Mouse (Mus musculus) testis, adult 2 months (tissue): ENCODE data around the gene Tspo.

ENCODE experiments used
- CTCF ChIP-seq: fragments of 200-500 bp; IDR thresholded peaks from 2 replicates; pipeline ENCODE4 v1.5.1; 2012; ENCODE audit warnings: low read depth, mild to moderate bottlenecking, inconsistent platforms, low read length, moderate library complexity; ENCODE audit not compliant: control insufficient read depth, insufficient read depth, insufficient replicate concordance
- POLR2A ChIP-seq: fragments of 200-500 bp; IDR thresholded peaks from 2 replicates; pipeline ENCODE4 v1.6.1; 2012; ENCODE audit warnings: low read depth, mild to moderate bottlenecking, inconsistent platforms, low read length, moderate library complexity; ENCODE audit not compliant: control insufficient read depth

DNA sequence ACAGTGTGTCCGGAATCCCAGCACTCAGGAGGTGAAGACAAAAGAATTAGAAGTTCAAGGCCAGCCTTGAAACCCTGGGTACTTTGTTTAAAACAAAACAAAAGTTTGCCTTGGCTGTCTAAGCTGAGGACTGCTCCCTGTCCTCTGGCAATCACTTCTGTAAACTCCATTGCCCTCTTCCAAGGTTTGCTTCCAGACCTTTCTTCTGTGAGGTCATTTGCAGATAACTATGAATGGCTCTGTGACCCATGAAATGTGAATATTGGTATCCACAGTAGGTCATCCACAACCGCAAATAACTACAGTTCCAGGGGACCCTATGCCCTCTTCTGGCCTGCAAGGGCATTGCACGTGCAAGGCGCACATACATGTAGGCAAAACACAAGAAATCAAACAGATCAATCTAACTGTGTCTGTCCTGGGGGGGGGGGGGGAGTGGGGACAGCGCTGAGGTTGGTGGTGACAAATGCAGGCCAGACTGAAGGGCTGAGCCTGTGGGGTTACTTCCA lies 31.4 kb upstream of the Tspo start:
- peak; percentile 53; the same call in 1 of the 2 replicates for TF ChIP-seq CTCF
- TF ChIP-seq POLR2A = no peak
